Mouse (Mus musculus) kidney, embryonic 16.5 days (tissue): ENCODE results near the gene Rgs6. TPM values are rescaled to one million over a fixed set of nuclear protein-coding genes. Genes with fewer than 3 reads are reported as not detected.

ENCODE experiments used
- ATAC-seq: fragments of 200-750 bp; cut with Nextera tagmentation; 2 replicates; pipeline ENCODE4 v1.8.0; 2017; ENCODE audit warnings: moderate TSS enrichment; ENCODE audit not compliant: low FRiP score, low TSS enrichment
- H3K27ac ChIP-seq: fragments of 300-500 bp; sonication (generic); 2 replicates; pipeline ENCODE4 v1.5.1; 2014; ENCODE audit warnings: low read length
- H3K27me3 ChIP-seq: fragments of 300-500 bp; sonication (generic); 2 replicates; pipeline ENCODE4 v1.6.1; 2014; ENCODE audit warnings: low read length, control low read depth, mixed read lengths; ENCODE audit not compliant: insufficient read depth
- H3K36me3 ChIP-seq: fragments of 300-500 bp; sonication (generic); 2 replicates; pipeline ENCODE4 v1.6.1; 2014; ENCODE audit warnings: low read length, control low read depth, mixed read lengths; ENCODE audit not compliant: insufficient read depth
- H3K4me1 ChIP-seq: fragments of 300-500 bp; sonication (generic); 2 replicates; pipeline ENCODE4 v1.6.1; 2014; ENCODE audit warnings: low read length, control low read depth, mixed read lengths; ENCODE audit not compliant: insufficient read depth
- H3K4me2 ChIP-seq: fragments of 300-500 bp; sonication (generic); replicated peaks from 2 replicates; pipeline ENCODE4 v1.6.1; 2014; ENCODE audit warnings: low read depth, low read length
- H3K4me3 ChIP-seq: fragments of 300-500 bp; sonication (generic); 2 replicates; pipeline ENCODE4 v1.5.1; 2014; ENCODE audit warnings: mild to moderate bottlenecking, low read length
- H3K9ac ChIP-seq: fragments of 300-500 bp; sonication (generic); replicated peaks from 2 replicates; pipeline ENCODE4 v1.6.1; 2014; ENCODE audit warnings: low read length
- H3K9me3 ChIP-seq: fragments of 300-500 bp; sonication (generic); 2 replicates; pipeline ENCODE4 v1.6.1; 2016; ENCODE audit warnings: low read length, control low read depth
- WGBS: fragments of 180-500 bp; shearing (Covaris S2); extraction: QIAGEN DNeasy Blood & Tissue Kit; methylation state at CpG from one replicate; pipeline ENCODE4 v1.1.7; 2014; 5-methylcytosine and 5-hydroxymethylcytosine counted together
- polyA plus RNA-seq: library from polyadenylated mRNA; unstranded; fragments of >200 nt; fragmentation: Nextera tagmentation; extraction: Ambion mirVana; gene quantifications from 2 replicates; pipeline ENCODE4 v1.2.1, GENCODE M21; 2015

Gene Rgs6
- polyA plus RNA-seq, 1 experiment from 2014 or later = 2.7 TPM

GRCm38 (mm10) chr12:82588846-82589630, 946 bp downstream of the Rgs6 start:
- H3K27ac ChIP-seq = no peak overlapping the region
- ATAC-seq = no peak
- WGBS = 33% methylated on average over 18 of the region's 19 CpGs

GRCm38 (mm10) chr12:82599011-82599410, 10.9 kb downstream of the Rgs6 start:
- H3K36me3 ChIP-seq = no peaks in the 10 kb centered on the region
- H3K27ac ChIP-seq = no peak overlapping the region
- H3K4me1 ChIP-seq = no peaks in the 10 kb centered on the region
- ATAC-seq = no peak
- H3K9ac ChIP-seq = no peak overlapping the region
- no peaks in the 10 kb centered on the region for H3K27me3 ChIP-seq
- WGBS = 79% methylated on average over 2 of the region's 2 CpGs
- no peaks in the 10 kb centered on the region for H3K9me3 ChIP-seq
- H3K4me3 ChIP-seq = no peak overlapping the region
- H3K4me2 ChIP-seq = no peak overlapping the region

More at GRCm38 (mm10) chr12:82588846-82589630, 946 bp downstream of the Rgs6 start:
- H3K9ac ChIP-seq = no peak overlapping the region
- H3K4me3 ChIP-seq = no peak overlapping the region
- peaks cover 26% of the 10 kb centered on the region for H3K4me1 ChIP-seq
- no peaks in the 10 kb centered on the region for H3K27me3 ChIP-seq
- H3K9me3 ChIP-seq = peaks cover 6% of the 10 kb centered on the region
- H3K36me3 ChIP-seq = no peaks in the 10 kb centered on the region
- no peak overlapping the region for H3K4me2 ChIP-seq

GRCm38 (mm10) chr12:82600406-82600805, 12.3 kb downstream of the Rgs6 start:
- Histone ChIP-seq H3K4me1 (0 out of 2 replicates have a peak, but pooled peaks cover 3% of the 10 kb centered on the region), H3K4me3 (no peak overlapping the region), H3K9ac (no peak overlapping the region), H3K9me3 (no peaks in the 10 kb centered on the region), H3K36me3 (no peaks in the 10 kb centered on the region), H3K4me2 (no peak overlapping the region), H3K27me3 (no peaks in the 10 kb centered on the region), H3K27ac (no peak overlapping the region)
- WGBS = 67% methylated on average over 6 of the region's 6 CpGs
- ATAC-seq = no peak

GRCm38 (mm10) chr12:82602823-82603222, 14.7 kb downstream of the Rgs6 start:
- no peak overlapping the region for H3K27ac ChIP-seq
- H3K4me3 ChIP-seq = no peak overlapping the region
- no peak overlapping the region for H3K4me2 ChIP-seq
- H3K9ac ChIP-seq = no peak overlapping the region
- WGBS = 75% methylated on average over 4 of the region's 4 CpGs
- H3K27me3 ChIP-seq = no peaks in the 10 kb centered on the region
- H3K9me3 ChIP-seq = no peaks in the 10 kb centered on the region
- no peaks in the 10 kb centered on the region for H3K36me3 ChIP-seq
- H3K4me1 ChIP-seq = 0 out of 2 replicates have a peak, but pooled peaks cover 3% of the 10 kb centered on the region
- ATAC-seq = no peak

GRCm38 (mm10) chr12:82603308-82603707, 15.2 kb downstream of the Rgs6 start:
- H3K27ac ChIP-seq = no peak overlapping the region
- H3K27me3 ChIP-seq = no peaks in the 10 kb centered on the region
- H3K4me2 ChIP-seq = no peak overlapping the region
- H3K4me1 ChIP-seq = 0 out of 2 replicates have a peak, but pooled peaks cover 3% of the 10 kb centered on the region
- WGBS = 53% methylated on average over 1 of the region's 1 CpGs
- H3K36me3 ChIP-seq = no peaks in the 10 kb centered on the region
- H3K9me3 ChIP-seq = no peaks in the 10 kb centered on the region
- H3K4me3 ChIP-seq = no peak overlapping the region
- ATAC-seq = no peak
- no peak overlapping the region for H3K9ac ChIP-seq

GRCm38 (mm10) chr12:82603979-82604378, 15.9 kb downstream of the Rgs6 start:
- WGBS = 67% methylated on average over 4 of the region's 4 CpGs
- no peaks in the 10 kb centered on the region for H3K9me3 ChIP-seq
- no peaks in the 10 kb centered on the region for H3K36me3 ChIP-seq
- no peaks in the 10 kb centered on the region for H3K27me3 ChIP-seq
- H3K4me3 ChIP-seq = no peak overlapping the region
- ATAC-seq = no peak
- H3K27ac ChIP-seq = no peak overlapping the region
- H3K4me2 ChIP-seq = no peak overlapping the region
- no peak overlapping the region for H3K9ac ChIP-seq
- 0 out of 2 replicates have a peak, but pooled peaks cover 3% of the 10 kb centered on the region for H3K4me1 ChIP-seq

- no peak overlapping the region for H3K9ac ChIP-seq
- no peaks in the 10 kb centered on the region for H3K9me3 ChIP-seq
- no peak for ATAC-seq
- no peak overlapping the region for H3K4me3 ChIP-seq
- no peak overlapping the region for H3K27ac ChIP-seq
- WGBS = 79% methylated on average over 13 of the region's 13 CpGs
- peaks cover 16% of the 10 kb centered on the region for H3K27me3 ChIP-seq
- H3K36me3 ChIP-seq = no peaks in the 10 kb centered on the region
- H3K4me2 ChIP-seq = no peak overlapping the region
- peaks cover 6% of the 10 kb centered on the region for H3K4me1 ChIP-seq
Observed at GRCm38 (mm10) chr12:82612769-82613660, 24.9 kb downstream of the Rgs6 start.

GRCm38 (mm10) chr12:82616486-82616812, 28.4 kb downstream of the Rgs6 start:
- H3K9ac ChIP-seq = peak overlapping the region; percentile 68
- peaks cover 37% of the 10 kb centered on the region for H3K27me3 ChIP-seq
- no peak; the same call in 1 of the 2 replicates for ATAC-seq
- H3K27ac ChIP-seq = no peak overlapping the region
- no peaks in the 10 kb centered on the region for H3K36me3 ChIP-seq
- WGBS = 2% methylated on average over 19 of the region's 19 CpGs
- H3K4me1 ChIP-seq = peaks cover 6% of the 10 kb centered on the region
- H3K9me3 ChIP-seq = no peaks in the 10 kb centered on the region
- peak overlapping the region; percentile 64 for H3K4me3 ChIP-seq
- peak overlapping the region; percentile 96 for H3K4me2 ChIP-seq

GRCm38 (mm10) chr12:82616813-82617681, 29.0 kb downstream of the Rgs6 start:
- ATAC-seq = peak; percentile 90
- H3K27ac ChIP-seq = no peak overlapping the region
- H3K4me3 ChIP-seq = peak overlapping the region; percentile 64
- peak overlapping the region; percentile 68 for H3K9ac ChIP-seq
- peak overlapping the region; percentile 96 for H3K4me2 ChIP-seq
- peaks cover 6% of the 10 kb centered on the region for H3K4me1 ChIP-seq
- no peaks in the 10 kb centered on the region for H3K9me3 ChIP-seq
- under 1% methylated on average over 86 of the region's 86 CpGs for WGBS
- H3K36me3 ChIP-seq = no peaks in the 10 kb centered on the region
- H3K27me3 ChIP-seq = peaks cover 38% of the 10 kb centered on the region
